Mouse (Mus musculus) stomach, embryonic 14.5 days (tissue): Measurements from ENCODE around the gene Aldh1a1. TPM values are rescaled to one million over a fixed set of nuclear protein-coding genes. Genes with fewer than 3 reads are reported as not detected.

ENCODE experiments used
- ATAC-seq: fragments of 200-750 bp; cut with Nextera tagmentation; 2 replicates; pipeline ENCODE4 v1.8.0; 2017; ENCODE audit warnings: low read depth, moderate TSS enrichment; ENCODE audit not compliant: insufficient number of reproducible peaks, insufficient read depth, low FRiP score
- H3K27ac ChIP-seq: fragments of 300-500 bp; sonication (generic); 2 replicates; pipeline ENCODE4 v1.5.1; 2014; ENCODE audit warnings: mild to moderate bottlenecking, low read length, moderate library complexity, mixed read lengths
- H3K27me3 ChIP-seq: fragments of 300-500 bp; sonication (generic); 2 replicates; pipeline ENCODE4 v1.6.1; 2014; ENCODE audit warnings: low read length, control low read depth, mixed read lengths; ENCODE audit not compliant: control insufficient read depth, insufficient read depth
- H3K36me3 ChIP-seq: fragments of 300-500 bp; sonication (generic); 2 replicates; pipeline ENCODE4 v1.6.1; 2014; ENCODE audit warnings: mild to moderate bottlenecking, control low read depth, low read length, moderate library complexity, mixed read lengths; ENCODE audit not compliant: control insufficient read depth, insufficient read depth
- H3K4me1 ChIP-seq: fragments of 300-500 bp; sonication (generic); 2 replicates; pipeline ENCODE4 v1.6.1; 2014; ENCODE audit warnings: low read length, control low read depth, mixed read lengths; ENCODE audit not compliant: control insufficient read depth, insufficient read depth
- H3K4me2 ChIP-seq: fragments of 300-500 bp; sonication (generic); replicated peaks from 2 replicates; pipeline ENCODE4 v1.6.1; 2014; ENCODE audit warnings: low read depth, low read length, control low read depth
- H3K4me3 ChIP-seq: fragments of 300-500 bp; sonication (generic); 2 replicates; pipeline ENCODE4 v1.5.1; 2014; ENCODE audit warnings: low read depth, low read length, control low read depth
- H3K9ac ChIP-seq: fragments of 300-500 bp; sonication (generic); replicated peaks from 2 replicates; pipeline ENCODE4 v1.6.1; 2014; ENCODE audit warnings: low read depth, mild to moderate bottlenecking, control low read depth, low read length, moderate library complexity, mixed read lengths
- H3K9me3 ChIP-seq: fragments of 300-500 bp; sonication (generic); 2 replicates; pipeline ENCODE4 v1.6.1; 2016; ENCODE audit warnings: low read depth, low read length, control low read depth; ENCODE audit not compliant: control insufficient read depth
- WGBS: fragments of 180-500 bp; shearing (Covaris S2); extraction: QIAGEN DNeasy Blood & Tissue Kit; methylation state at CpG from one replicate; pipeline ENCODE4 v1.1.7; 2014; 5-methylcytosine and 5-hydroxymethylcytosine counted together
- polyA plus RNA-seq: library from polyadenylated mRNA; unstranded; fragments of >200 nt; fragmentation: Nextera tagmentation; extraction: Ambion mirVana; gene quantifications from 2 replicates; pipeline ENCODE4 v1.2.1, GENCODE M21; 2014

The Aldh1a1 gene
- polyA plus RNA-seq, 1 experiment from 2014 or later, result 18.0 TPM

DNA sequence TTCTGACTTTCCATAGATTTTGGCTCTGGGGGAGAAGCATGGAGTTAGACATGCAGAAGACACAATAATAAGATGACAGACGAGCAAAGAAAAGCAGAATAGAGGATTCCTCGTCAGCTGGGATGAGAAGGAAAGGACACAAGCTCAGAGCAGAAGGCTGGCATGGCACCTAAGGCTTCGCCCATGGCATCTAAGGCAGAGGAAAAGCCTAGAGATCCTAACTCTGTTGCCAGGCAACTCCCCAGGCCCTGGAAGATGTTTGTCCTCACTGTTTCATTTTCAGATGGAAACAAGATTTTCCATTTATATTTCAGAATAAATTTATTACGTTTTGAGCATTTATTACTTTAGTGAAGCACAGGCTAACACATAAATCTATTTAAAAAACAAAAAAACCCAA is 48.5 kb downstream of the Aldh1a1 start:
- no peak for ATAC-seq
- Histone ChIP-seq H3K4me2 (no peak overlapping the region), H3K36me3 (no peaks in the 10 kb centered on the region), H3K4me3 (no peak overlapping the region), H3K4me1 (no peaks in the 10 kb centered on the region), H3K9me3 (no peaks in the 10 kb centered on the region), H3K27ac (no peak overlapping the region), H3K27me3 (no peaks in the 10 kb centered on the region), H3K9ac (no peak overlapping the region)
- WGBS, result 67% methylated on average over 4 of the region's 4 CpGs

GRCm38 (mm10) chr19:20541924-20542323 is 49.4 kb downstream of the Aldh1a1 start:
- Histone ChIP-seq H3K36me3 (no peaks in the 10 kb centered on the region), H3K9me3 (no peaks in the 10 kb centered on the region), H3K9ac (no peak overlapping the region), H3K4me3 (no peak overlapping the region), H3K27ac (no peak overlapping the region), H3K4me1 (no peaks in the 10 kb centered on the region), H3K27me3 (no peaks in the 10 kb centered on the region), H3K4me2 (no peak overlapping the region)
- 89% methylated on average over 1 of the region's 1 CpGs for WGBS
- no peak for ATAC-seq

- H3K4me3 ChIP-seq, result no peak overlapping the region
- H3K4me1 ChIP-seq, result no peaks in the 10 kb centered on the region
- H3K27ac ChIP-seq, result no peak overlapping the region
- WGBS, result 73% methylated on average over 1 of the region's 1 CpGs
- H3K27me3 ChIP-seq, result no peaks in the 10 kb centered on the region
- no peaks in the 10 kb centered on the region for H3K36me3 ChIP-seq
- H3K9me3 ChIP-seq, result no peaks in the 10 kb centered on the region
- H3K9ac ChIP-seq, result no peak overlapping the region
- ATAC-seq, result no peak
- no peak overlapping the region for H3K4me2 ChIP-seq
Measured at GRCm38 (mm10) chr19:20543816-20544215, 51.3 kb downstream of the Aldh1a1 start.

- no peaks in the 10 kb centered on the region for H3K27me3 ChIP-seq
- no peak overlapping the region for H3K9ac ChIP-seq
- no peaks in the 10 kb centered on the region for H3K4me1 ChIP-seq
- 84% methylated on average over 1 of the region's 1 CpGs for WGBS
- no peaks in the 10 kb centered on the region for H3K9me3 ChIP-seq
- H3K27ac ChIP-seq, result no peak overlapping the region
- ATAC-seq, result no peak
- H3K4me2 ChIP-seq, result no peak overlapping the region
- H3K36me3 ChIP-seq, result no peaks in the 10 kb centered on the region
- H3K4me3 ChIP-seq, result no peak overlapping the region
Measured at GRCm38 (mm10) chr19:20544941-20545340, 52.4 kb downstream of the Aldh1a1 start.

DNA sequence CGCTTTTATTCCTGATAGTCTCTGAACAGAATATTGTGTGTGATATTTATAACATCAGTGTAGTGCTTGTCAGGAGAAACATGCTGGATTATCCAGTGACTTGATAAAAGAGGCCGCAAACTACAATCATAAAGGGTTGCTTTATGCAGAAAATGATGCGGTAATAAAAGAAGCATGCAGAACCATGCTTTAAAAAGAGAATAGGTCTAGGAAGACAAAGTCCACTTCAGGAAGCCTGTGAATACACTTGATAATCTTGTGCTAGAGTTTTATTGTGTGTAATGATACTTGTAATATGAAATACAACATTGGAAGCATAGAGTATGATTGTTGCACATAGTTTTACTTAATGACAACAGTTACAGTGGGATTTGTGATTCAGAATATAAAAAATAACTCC is 54.5 kb downstream of the Aldh1a1 start:
- Histone ChIP-seq H3K9ac (no peak overlapping the region), H3K27ac (no peak overlapping the region), H3K9me3 (no peaks in the 10 kb centered on the region), H3K4me1 (no peaks in the 10 kb centered on the region), H3K27me3 (no peaks in the 10 kb centered on the region), H3K4me2 (no peak overlapping the region), H3K36me3 (no peaks in the 10 kb centered on the region), H3K4me3 (no peak overlapping the region)
- ATAC-seq, result no peak
- 83% methylated on average over 3 of the region's 3 CpGs for WGBS

DNA sequence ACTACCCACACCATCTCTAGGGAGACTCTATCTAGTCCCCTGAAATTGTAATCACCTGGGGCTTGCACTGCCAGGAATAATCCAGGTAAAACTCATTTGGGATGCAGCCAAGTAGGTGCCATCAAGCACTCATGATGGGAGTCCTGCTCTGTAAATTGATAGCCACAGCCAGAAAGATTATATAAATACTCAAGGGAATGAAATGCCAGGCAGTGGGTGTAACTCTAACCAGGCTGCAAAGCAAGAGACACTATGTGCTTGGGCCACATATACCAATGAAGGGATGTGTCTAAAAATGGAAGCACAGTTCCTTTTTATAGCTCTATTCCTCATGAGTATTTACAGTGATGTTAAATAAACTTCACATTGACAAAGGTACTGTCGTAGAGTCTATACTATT is 56.9 kb downstream of the Aldh1a1 start:
- WGBS, result 73% methylated on average over 1 of the region's 1 CpGs
- Histone ChIP-seq H3K4me2 (no peak overlapping the region), H3K27me3 (no peaks in the 10 kb centered on the region), H3K4me1 (no peaks in the 10 kb centered on the region), H3K9ac (no peak overlapping the region), H3K4me3 (no peak overlapping the region), H3K27ac (no peak overlapping the region), H3K9me3 (no peaks in the 10 kb centered on the region), H3K36me3 (no peaks in the 10 kb centered on the region)
- no peak for ATAC-seq

- H3K9ac ChIP-seq, result no peak overlapping the region
- no peaks in the 10 kb centered on the region for H3K9me3 ChIP-seq
- ATAC-seq, result no peak
- 65% methylated on average over 1 of the region's 1 CpGs for WGBS
- no peak overlapping the region for H3K4me2 ChIP-seq
- H3K27me3 ChIP-seq, result no peaks in the 10 kb centered on the region
- no peaks in the 10 kb centered on the region for H3K4me1 ChIP-seq
- no peak overlapping the region for H3K4me3 ChIP-seq
- H3K27ac ChIP-seq, result no peak overlapping the region
- no peaks in the 10 kb centered on the region for H3K36me3 ChIP-seq
Measured at GRCm38 (mm10) chr19:20555365-20555764, 62.9 kb downstream of the Aldh1a1 start.

GRCm38 (mm10) chr19:20557211-20557610 is 64.7 kb downstream of the Aldh1a1 start:
- Histone ChIP-seq H3K36me3 (no peaks in the 10 kb centered on the region), H3K4me3 (no peak overlapping the region), H3K4me2 (no peak overlapping the region), H3K27me3 (no peaks in the 10 kb centered on the region), H3K4me1 (no peaks in the 10 kb centered on the region), H3K9me3 (no peaks in the 10 kb centered on the region), H3K9ac (no peak overlapping the region), H3K27ac (no peak overlapping the region)
- ATAC-seq, result no peak
- 78% methylated on average over 4 of the region's 4 CpGs for WGBS

- Histone ChIP-seq H3K4me3 (no peak overlapping the region), H3K4me2 (no peak overlapping the region), H3K4me1 (no peaks in the 10 kb centered on the region), H3K9me3 (no peaks in the 10 kb centered on the region), H3K36me3 (no peaks in the 10 kb centered on the region), H3K9ac (no peak overlapping the region), H3K27ac (no peak overlapping the region), H3K27me3 (no peaks in the 10 kb centered on the region)
- ATAC-seq, result no peak
- 90% methylated on average over 3 of the region's 3 CpGs for WGBS
Measured at GRCm38 (mm10) chr19:20558069-20558468, 65.6 kb downstream of the Aldh1a1 start.
